Mouse (Mus musculus) liver, postnatal 0 days (tissue): ENCODE data around the gene Cacna2d2. TPM values are rescaled to one million over a fixed set of nuclear protein-coding genes. Genes with fewer than 3 reads are reported as not detected.
A peak's percentile ranks its signal among the peaks of the same experiment; 100 is the strongest.

Source experiments
- ATAC-seq: fragments of 200-750 bp; cut with Nextera tagmentation; 2 replicates; pipeline ENCODE4 v1.8.0; 2017; ENCODE audit warnings: mild to moderate bottlenecking, moderate library complexity
- DNase-seq: peaks from one replicate; pipeline ENCODE4 v3.0.0-alpha.2; 2016
- H3K27ac ChIP-seq: fragments of 300-500 bp; sonication (generic); 2 replicates; pipeline ENCODE4 v1.5.1; 2014; ENCODE audit warnings: antibody characterized with exemption, moderate library complexity, mild to moderate bottlenecking, low read depth
- H3K27me3 ChIP-seq: fragments of 300-500 bp; sonication (generic); 2 replicates; pipeline ENCODE4 v1.6.1; 2014; ENCODE audit warnings: low read length, control low read depth, mixed read lengths; ENCODE audit not compliant: insufficient read depth
- H3K36me3 ChIP-seq: fragments of 300-500 bp; sonication (generic); replicated peaks from 2 replicates; pipeline ENCODE4 v1.6.1; 2014; ENCODE audit warnings: mild to moderate bottlenecking, control low read depth, low read length, moderate library complexity, mixed read lengths; ENCODE audit not compliant: insufficient read depth
- H3K4me1 ChIP-seq: fragments of 300-500 bp; sonication (generic); 2 replicates; pipeline ENCODE4 v1.6.1; 2014; ENCODE audit warnings: antibody characterized with exemption, mild to moderate bottlenecking, control low read depth; ENCODE audit not compliant: insufficient read depth
- H3K4me2 ChIP-seq: fragments of 300-500 bp; sonication (generic); 2 replicates; pipeline ENCODE4 v1.6.1; 2014; ENCODE audit warnings: low read depth, mild to moderate bottlenecking, low read length, moderate library complexity, mixed read lengths
- H3K4me3 ChIP-seq: fragments of 300-500 bp; sonication (generic); 2 replicates; pipeline ENCODE4 v1.5.1; 2014; ENCODE audit warnings: low read depth, low read length
- H3K9ac ChIP-seq: fragments of 300-500 bp; sonication (generic); replicated peaks from 2 replicates; pipeline ENCODE4 v1.6.1; 2014; ENCODE audit warnings: mild to moderate bottlenecking, moderate library complexity
- H3K9me3 ChIP-seq: fragments of 300-500 bp; sonication (generic); 2 replicates; pipeline ENCODE4 v1.6.1; 2016; ENCODE audit warnings: mild to moderate bottlenecking, control low read depth, low read length, mixed read lengths
- CTCF ChIP-seq: sonication (generic); IDR thresholded peaks from 2 replicates; pipeline ENCODE4 v1.5.1; 2016; ENCODE audit warnings: antibody characterized with exemption, low read depth
- EP300 ChIP-seq: IDR thresholded peaks from 2 replicates; pipeline ENCODE4 v1.6.1; 2016; ENCODE audit warnings: antibody characterized with exemption, low read depth, mild to moderate bottlenecking
- WGBS: fragments of 180-500 bp; shearing (Covaris S2); extraction: QIAGEN DNeasy Blood & Tissue Kit; methylation state at CpG from one replicate; pipeline ENCODE4 v1.1.7; 2014; ENCODE audit not compliant: insufficient replicate concordance; 5-methylcytosine and 5-hydroxymethylcytosine counted together
- polyA plus RNA-seq: library from polyadenylated mRNA; unstranded; fragments of >200 nt; fragmentation: Nextera tagmentation; extraction: Ambion mirVana; gene quantifications from 2 replicates; pipeline ENCODE4 v1.2.1, GENCODE M21; 2015

Gene Cacna2d2
- polyA plus RNA-seq, 1 experiment from 2014 or later = not detected

DNA sequence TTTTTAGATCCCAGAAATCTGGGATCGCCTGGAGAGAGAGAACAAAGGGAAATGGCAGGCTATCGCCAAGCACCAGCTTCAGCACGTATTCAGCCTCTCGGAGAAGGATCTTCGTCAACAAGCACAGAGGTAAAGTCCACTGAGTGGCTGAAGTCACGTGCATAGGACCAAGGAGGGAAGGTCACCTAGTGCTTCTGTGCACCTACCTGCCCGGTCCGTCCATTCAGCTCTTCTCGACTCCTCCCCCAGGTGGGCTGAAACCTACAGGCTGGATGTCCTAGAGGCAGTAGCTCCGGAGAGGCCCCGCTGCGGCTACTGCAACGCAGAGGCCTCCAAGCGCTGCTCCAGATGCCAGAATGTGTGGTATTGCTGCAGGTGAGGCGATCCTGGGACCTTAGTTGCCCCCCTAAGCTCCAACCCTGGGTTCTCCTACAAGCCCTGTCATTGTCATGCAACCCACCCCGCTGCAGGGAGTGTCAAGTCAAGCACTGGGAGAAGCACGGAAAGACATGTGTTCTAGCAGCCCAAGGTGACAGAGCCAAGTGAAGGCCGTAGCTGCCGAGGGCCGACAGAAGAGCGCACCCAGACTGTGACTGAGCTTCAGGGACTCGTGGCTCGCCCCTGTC lies 151.2 kb downstream of the Cacna2d2 start:
- Histone ChIP-seq H3K27ac (0 out of 2 replicates have a peak overlapping the region, but pooled peaks have one; percentile 7), H3K9me3 (no peaks in the 10 kb centered on the region), H3K9ac (no peak overlapping the region), H3K27me3 (0 out of 2 replicates have a peak, but pooled peaks cover 10% of the 10 kb centered on the region), H3K4me3 (peak overlapping the region; percentile 46; the same call in 1 of the 2 replicates), H3K4me1 (peaks cover 55% of the 10 kb centered on the region), H3K4me2 (peak overlapping the region; percentile 88), H3K36me3 (no peaks in the 10 kb centered on the region)
- ATAC-seq (no peak), DNase-seq (peak; percentile 49)
- 42% methylated on average over 23 of the region's 23 CpGs for WGBS
- TF ChIP-seq EP300 = no peak
- TF ChIP-seq CTCF = no peak

DNA sequence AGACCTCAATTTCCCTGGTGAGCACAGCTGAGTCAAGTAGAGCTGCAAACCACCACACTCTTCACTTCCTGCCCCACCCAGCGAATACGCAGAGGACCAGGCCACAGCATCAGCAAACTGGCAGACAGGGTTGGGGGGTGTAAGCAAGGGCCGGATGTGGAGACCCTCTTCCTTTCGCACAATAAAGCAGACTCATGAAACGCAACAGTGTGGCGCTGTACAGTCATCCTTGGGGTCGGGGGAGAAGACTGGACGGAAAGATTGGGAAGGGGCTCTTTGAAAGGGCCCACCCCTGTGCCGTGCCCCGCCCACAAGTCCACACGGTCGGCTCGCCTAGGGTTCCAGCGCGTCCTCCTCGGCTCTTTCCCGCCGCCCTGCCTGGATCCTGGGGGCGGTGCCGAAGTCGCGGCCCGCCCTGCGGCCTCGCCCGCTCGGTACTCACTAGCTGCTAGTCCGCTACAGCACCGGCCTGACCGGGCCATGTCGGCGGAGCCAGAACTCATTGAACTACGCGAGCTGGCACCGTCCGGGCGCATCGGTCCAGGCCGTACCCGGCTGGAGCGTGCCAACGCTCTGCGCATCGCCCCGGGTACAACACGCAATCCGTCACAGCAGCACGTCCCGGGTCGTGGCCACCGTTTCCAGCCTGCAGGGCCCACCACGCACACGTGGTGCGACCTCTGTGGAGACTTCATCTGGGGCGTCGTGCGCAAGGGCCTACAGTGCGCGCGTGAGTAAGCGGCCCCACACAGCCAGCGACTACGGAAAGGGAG lies 151.9 kb downstream of the Cacna2d2 start, which contains the start of gene Rassf1:
Rassf1 (plus strand) TSS at position 439 of the 773 bp plus-strand sequence.
- peak; percentile 4; the same call in 1 of the 2 replicates for ATAC-seq
- WGBS = 2% methylated on average over 52 of the region's 63 CpGs

DNA sequence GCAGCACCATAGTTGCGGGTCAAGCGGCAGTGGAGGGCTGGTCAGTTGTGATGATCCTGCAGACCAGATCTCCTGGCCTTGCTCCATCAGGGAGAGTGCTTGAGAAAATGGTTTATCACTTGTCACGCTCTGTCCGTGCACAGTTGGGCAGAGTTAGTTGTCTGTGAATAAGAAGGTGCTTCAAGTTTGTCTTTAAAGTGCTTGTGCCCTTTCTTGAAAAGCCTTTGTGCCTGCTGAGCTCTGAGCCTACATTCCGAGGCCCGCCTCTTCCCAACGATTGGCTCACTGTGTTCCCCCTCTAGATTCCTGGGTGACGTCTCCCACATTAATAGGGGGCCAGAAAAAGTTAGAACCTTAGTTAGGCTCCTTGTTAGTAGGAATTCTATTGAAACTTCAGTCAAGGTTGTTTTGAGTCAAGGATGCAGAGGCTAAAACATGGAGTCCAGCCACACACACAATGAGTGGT lies 152.5 kb downstream of the Cacna2d2 start:
- H3K4me2 ChIP-seq = peak overlapping the region; percentile 88
- H3K27me3 ChIP-seq = 0 out of 2 replicates have a peak, but pooled peaks cover 10% of the 10 kb centered on the region
- DNase-seq (no peak), ATAC-seq (no peak)
- H3K36me3 ChIP-seq = peaks cover 6% of the 10 kb centered on the region; the same call in 1 of the 2 replicates
- H3K4me1 ChIP-seq = peaks cover 61% of the 10 kb centered on the region
- no peak overlapping the region for H3K27ac ChIP-seq
- H3K9me3 ChIP-seq = no peaks in the 10 kb centered on the region
- peak overlapping the region; percentile 68 for H3K9ac ChIP-seq
- WGBS = 29% methylated on average over 8 of the region's 8 CpGs
- no peak for TF ChIP-seq EP300
- TF ChIP-seq CTCF = no peak
- H3K4me3 ChIP-seq = peak overlapping the region; percentile 46

More for the DNA sequence above, 151.9 kb downstream of the Cacna2d2 start, which contains the start of gene Rassf1:
- H3K4me1 ChIP-seq = peaks cover 59% of the 10 kb centered on the region
- H3K4me2 ChIP-seq = peak within 1 kb of the TSS; percentile 88
- H3K4me3 ChIP-seq = peak within 1 kb of the TSS; percentile 46
- H3K36me3 ChIP-seq = no peaks in the 10 kb centered on the region; the same call in 1 of the 2 replicates
- DNase-seq = peak; percentile 74
- no peak for TF ChIP-seq CTCF
- 0 out of 2 replicates have a peak, but pooled peaks cover 10% of the 10 kb centered on the region for H3K27me3 ChIP-seq
- H3K9me3 ChIP-seq = no peaks in the 10 kb centered on the region
- peak within 1 kb of the TSS; percentile 68 for H3K9ac ChIP-seq
- H3K27ac ChIP-seq = peak within 1 kb of the TSS; percentile 7; the same call in 1 of the 2 replicates

DNA sequence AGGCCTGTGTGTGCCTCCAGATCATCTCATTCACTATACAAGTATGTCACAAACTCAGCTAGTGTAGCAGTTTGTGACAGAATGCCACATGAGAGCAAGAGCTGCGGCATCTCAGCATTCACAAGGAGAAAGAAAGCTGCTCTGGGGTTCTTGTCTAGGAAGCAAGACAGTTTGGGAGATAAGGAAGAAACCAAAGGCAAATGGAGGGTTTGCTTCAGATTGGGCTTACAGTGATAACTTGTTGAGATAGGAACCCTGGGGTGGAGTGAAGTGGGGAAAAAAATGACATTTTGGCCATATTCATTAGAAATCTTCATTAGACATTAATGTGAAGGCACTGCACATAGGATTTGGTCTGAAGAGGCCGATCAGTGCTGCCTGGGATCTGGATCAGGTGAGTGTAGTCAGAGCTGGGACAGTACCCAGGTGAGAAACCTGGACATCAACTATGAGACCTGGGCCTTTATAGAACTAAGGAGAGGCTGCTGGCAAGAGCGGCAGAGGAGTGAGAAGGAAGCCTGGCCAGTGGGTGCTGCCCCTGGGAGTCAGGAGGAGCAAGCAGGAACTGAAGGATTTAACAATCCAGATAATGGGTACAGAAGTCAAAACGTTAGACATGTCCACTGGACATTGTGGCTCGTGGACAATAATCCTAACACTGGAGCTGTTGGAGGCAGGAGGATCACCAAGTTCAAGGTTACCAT lies 153.4 kb downstream of the Cacna2d2 start:
- Histone ChIP-seq H3K27me3 (0 out of 2 replicates have a peak, but pooled peaks cover 10% of the 10 kb centered on the region), H3K9me3 (no peaks in the 10 kb centered on the region), H3K4me1 (peaks cover 55% of the 10 kb centered on the region), H3K4me3 (no peak overlapping the region), H3K4me2 (peak overlapping the region; percentile 88; the same call in 1 of the 2 replicates), H3K9ac (no peak overlapping the region), H3K36me3 (peaks cover 15% of the 10 kb centered on the region), H3K27ac (no peak overlapping the region; the same call in 1 of the 2 replicates)
- no peak for DNase-seq
- TF ChIP-seq CTCF (no peak), EP300 (no peak)
- no peak for ATAC-seq
- 74% methylated on average over 5 of the region's 5 CpGs for WGBS

DNA sequence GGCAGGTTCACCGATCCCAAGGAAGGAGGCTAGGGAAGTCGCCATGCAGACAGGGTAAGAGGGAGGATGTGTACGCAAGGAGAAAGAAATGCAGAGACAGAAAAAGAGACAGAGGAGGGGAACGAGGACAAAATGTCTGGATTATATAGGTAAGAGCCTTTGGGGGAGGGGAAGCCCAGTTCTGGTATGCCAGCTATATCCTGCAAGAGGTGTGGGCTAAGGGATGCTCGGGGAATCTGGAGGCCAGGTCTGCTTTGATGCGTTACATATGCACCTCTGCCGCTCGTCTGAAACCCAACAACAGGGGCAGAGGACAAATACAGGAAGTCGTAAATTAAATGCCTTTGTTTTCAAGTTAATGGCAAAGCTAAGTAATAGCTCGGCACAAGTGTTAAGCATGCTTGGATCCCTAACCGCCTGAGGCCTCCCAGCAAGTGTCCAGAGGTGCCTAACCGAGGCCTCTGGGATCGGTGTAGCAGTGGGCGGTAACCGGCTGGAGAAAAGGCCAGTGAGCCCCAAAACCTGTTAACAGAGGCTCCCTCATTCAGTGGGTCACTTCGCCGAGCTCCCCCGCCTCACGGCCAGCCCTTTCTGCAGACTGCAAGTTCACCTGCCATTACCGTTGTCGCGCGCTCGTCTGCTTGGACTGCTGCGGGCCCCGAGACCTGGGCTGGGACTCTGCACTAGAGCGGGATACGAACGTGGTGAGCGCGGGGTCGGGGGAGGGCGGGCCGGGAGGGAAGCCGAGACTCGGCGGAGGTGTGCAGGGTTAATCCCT lies 154.3 kb downstream of the Cacna2d2 start:
- Histone ChIP-seq H3K4me2 (peak overlapping the region; percentile 88), H3K27me3 (0 out of 2 replicates have a peak, but pooled peaks cover 10% of the 10 kb centered on the region), H3K27ac (peak overlapping the region; percentile 99), H3K36me3 (peaks cover 24% of the 10 kb centered on the region), H3K4me3 (peak overlapping the region; percentile 73), H3K4me1 (peaks cover 55% of the 10 kb centered on the region), H3K9me3 (no peaks in the 10 kb centered on the region), H3K9ac (peak overlapping the region; percentile 64)
- TF ChIP-seq CTCF = no peak
- TF ChIP-seq EP300 = no peak
- DNase-seq (no peak), ATAC-seq (peak; percentile 31)
- 4% methylated on average over 37 of the region's 37 CpGs for WGBS
